Mouse (Mus musculus) CH12.LX (cell line): ENCODE data around the gene Egfl8. TPM values are rescaled to one million over a fixed set of nuclear protein-coding genes. Genes with fewer than 3 reads are reported as not detected.
A peak's percentile ranks its signal among the peaks of the same experiment; 100 is the strongest.

ENCODE experiments used
- DNase-seq: peaks from one replicate; pipeline ENCODE4 v3.0.0-alpha.2; 2013; ENCODE audit errors: extremely low read depth
- H3K27ac ChIP-seq: 2 replicates; pipeline ENCODE4 v1.5.1; 2012; ENCODE audit warnings: low read depth, mild to moderate bottlenecking, control low read depth, moderate library complexity; ENCODE audit not compliant: insufficient read depth
- H3K27me3 ChIP-seq: replicated peaks from 2 replicates; pipeline ENCODE3; 2012; ENCODE audit warnings: inconsistent platforms
- H3K36me3 ChIP-seq, 2 experiments: replicated peaks in 1 of 2; 2 replicates each; pipeline versions ENCODE3 to v1.6.1; 2012; ENCODE audit warnings: inconsistent platforms in 1 of 2, low read length in 1 of 2, mild to moderate bottlenecking in 1 of 2, mixed read lengths in 1 of 2, moderate library complexity in 1 of 2; ENCODE audit not compliant: control insufficient read depth in 1 of 2, insufficient read depth in 1 of 2
- H3K4me1 ChIP-seq, 2 experiments: 2 replicates each; pipeline ENCODE4 v1.6.1; 2012; ENCODE audit warnings: inconsistent platforms in 1 of 2, moderate library complexity in 1 of 2; ENCODE audit not compliant: insufficient read depth in 2 of 2, control insufficient read depth in 1 of 2
- H3K4me2 ChIP-seq: 2 replicates; pipeline ENCODE4 v1.6.1; 2012; ENCODE audit warnings: low read depth, mild to moderate bottlenecking, control low read depth; ENCODE audit not compliant: poor library complexity, insufficient read depth, severe bottlenecking
- H3K4me3 ChIP-seq, 3 experiments: fragments of 150-350 bp in 1 of 3; sonication (generic) in 1 of 3; replicated peaks in 1 of 3; 2 replicates each; pipeline versions ENCODE3 to v1.5.1; 2011 to 2012; ENCODE audit warnings: low read depth in 2 of 3, low read length in 2 of 3, mild to moderate bottlenecking in 2 of 3, moderate library complexity in 2 of 3, control low read depth in 1 of 3, improper control_type of control experiment in 1 of 3, inconsistent platforms in 1 of 3, mixed read lengths in 1 of 3; ENCODE audit not compliant: poor library complexity in 1 of 3
- H3K79me2 ChIP-seq: replicated peaks from 2 replicates; pipeline ENCODE4 v1.6.1; 2012; ENCODE audit warnings: mild to moderate bottlenecking, moderate library complexity; ENCODE audit not compliant: control insufficient read depth, poor library complexity, insufficient read depth, severe bottlenecking; ENCODE audit errors: extremely low read depth
- H3K9ac ChIP-seq: 2 replicates; pipeline ENCODE4 v1.6.1; 2012; ENCODE audit warnings: low read depth, mild to moderate bottlenecking, control low read depth, moderate library complexity; ENCODE audit not compliant: insufficient read depth
- H3K9me3 ChIP-seq: replicated peaks from 2 replicates; pipeline ENCODE3; 2012; ENCODE audit warnings: low read length, inconsistent platforms, mixed read lengths
- CHD1 ChIP-seq: IDR thresholded peaks from 2 replicates; pipeline ENCODE4 v1.6.1; 2012; ENCODE audit warnings: low read depth, low read length, improper control_type of control experiment, inconsistent platforms
- CHD2 ChIP-seq: IDR thresholded peaks from 2 replicates; pipeline ENCODE4 v1.6.1; 2011; ENCODE audit warnings: low read length, improper control_type of control experiment
- E2F4 ChIP-seq: IDR thresholded peaks from 2 replicates; pipeline ENCODE4 v1.6.1; 2011; ENCODE audit warnings: low read depth, low read length, improper control_type of control experiment; ENCODE audit not compliant: insufficient replicate concordance
- ELF1 ChIP-seq: IDR thresholded peaks from 2 replicates; pipeline ENCODE4 v1.6.1; 2014; ENCODE audit warnings: low read depth, mild to moderate bottlenecking, inconsistent platforms, low read length, improper control_type of control experiment
- EP300 ChIP-seq: IDR thresholded peaks from 2 replicates; pipeline ENCODE4 v1.6.1; 2011; ENCODE audit warnings: low read length, improper control_type of control experiment
- ETS1 ChIP-seq: conservative IDR thresholded peaks from 2 replicates; pipeline ENCODE4 v1.6.1; 2012; ENCODE audit warnings: low read depth, mild to moderate bottlenecking, inconsistent platforms, low read length, improper control_type of control experiment, moderate library complexity
- IRF4 ChIP-seq: IDR thresholded peaks from 2 replicates; pipeline ENCODE4 v1.6.1; 2014; ENCODE audit warnings: low read depth, mild to moderate bottlenecking, inconsistent platforms, low read length, improper control_type of control experiment
- JUND ChIP-seq: conservative IDR thresholded peaks from 2 replicates; pipeline ENCODE4 v1.6.1; 2011; ENCODE audit warnings: low read depth, low read length, improper control_type of control experiment
- KAT2A ChIP-seq: IDR thresholded peaks from 2 replicates; pipeline ENCODE4 v1.6.1; 2012; ENCODE audit warnings: low read length, improper control_type of control experiment, inconsistent platforms; ENCODE audit not compliant: insufficient replicate concordance
- MAX ChIP-seq: IDR thresholded peaks from 2 replicates; pipeline ENCODE4 v1.6.1; 2011; ENCODE audit warnings: low read length, improper control_type of control experiment
- MAZ ChIP-seq: IDR thresholded peaks from 2 replicates; pipeline ENCODE4 v1.6.1; 2012; ENCODE audit warnings: low read depth, mild to moderate bottlenecking, inconsistent platforms, low read length, improper control_type of control experiment, moderate library complexity
- MXI1 ChIP-seq: IDR thresholded peaks from 2 replicates; pipeline ENCODE4 v1.6.1; 2011; ENCODE audit warnings: mild to moderate bottlenecking, low read depth, low read length, improper control_type of control experiment
- MYC ChIP-seq: IDR thresholded peaks from 2 replicates; pipeline ENCODE4 v1.6.1; 2011; ENCODE audit warnings: low read depth, mild to moderate bottlenecking, improper control_type of control experiment, low read length
- NRF1 ChIP-seq: IDR thresholded peaks from 2 replicates; pipeline ENCODE4 v1.6.1; 2014; ENCODE audit warnings: low read depth, mild to moderate bottlenecking, inconsistent platforms, low read length, improper control_type of control experiment, moderate library complexity
- PAX5 ChIP-seq: IDR thresholded peaks from 2 replicates; pipeline ENCODE4 v1.6.1; 2012; ENCODE audit warnings: low read length, inconsistent platforms, mixed read lengths
- POLR2A ChIP-seq: IDR thresholded peaks from 2 replicates; pipeline ENCODE4 v1.6.1; 2011; ENCODE audit warnings: low read depth, mild to moderate bottlenecking, improper control_type of control experiment, low read length
- RCOR1 ChIP-seq: conservative IDR thresholded peaks from 2 replicates; pipeline ENCODE4 v1.6.1; 2012; ENCODE audit warnings: low read depth, mild to moderate bottlenecking, inconsistent platforms, low read length, improper control_type of control experiment
- SIN3A ChIP-seq: IDR thresholded peaks from 2 replicates; pipeline ENCODE4 v1.6.1; 2012; ENCODE audit warnings: low read length, improper control_type of control experiment, inconsistent platforms
- SMC3 ChIP-seq: IDR thresholded peaks from 2 replicates; pipeline ENCODE4 v1.6.1; 2011; ENCODE audit warnings: low read depth, low read length, improper control_type of control experiment
- TCF12 ChIP-seq: IDR thresholded peaks from 2 replicates; pipeline ENCODE4 v1.6.1; 2014; ENCODE audit warnings: low read depth, mild to moderate bottlenecking, inconsistent platforms, low read length, improper control_type of control experiment
- USF1 ChIP-seq: IDR thresholded peaks from 2 replicates; pipeline ENCODE4 v1.6.1; 2014; ENCODE audit warnings: low read depth, mild to moderate bottlenecking, inconsistent platforms, low read length, improper control_type of control experiment
- USF2 ChIP-seq: conservative IDR thresholded peaks from 2 replicates; pipeline ENCODE4 v1.6.1; 2011; ENCODE audit warnings: low read depth, low read length, improper control_type of control experiment
- ZC3H11A ChIP-seq: IDR thresholded peaks from 2 replicates; pipeline ENCODE4 v1.6.1; 2012; ENCODE audit warnings: low read depth, mild to moderate bottlenecking, inconsistent platforms, low read length, improper control_type of control experiment
- ZKSCAN1 ChIP-seq: IDR thresholded peaks from 2 replicates; pipeline ENCODE4 v1.6.1; 2012; ENCODE audit warnings: low read depth, inconsistent platforms, low read length, improper control_type of control experiment, borderline replicate concordance
- ZMIZ1 ChIP-seq: IDR thresholded peaks from 2 replicates; pipeline ENCODE4 v1.6.1; 2012; ENCODE audit warnings: low read depth, mild to moderate bottlenecking, inconsistent platforms, low read length, improper control_type of control experiment
- dilution Hi-C: fragments of 300-500 bp; cut with MboI; formaldehyde crosslinking; loops from 2 replicates; pipeline ENCODE4 v1.14.3; 2020; ENCODE audit warnings: low sequenced_read_pairs; ENCODE audit not compliant: extremely low pct_unique_long_range_greater_than_20kb, extremely low pct_ligation_motif_present
- in situ Hi-C: fragments of 300-500 bp; cut with MboI; formaldehyde crosslinking; loops from 3 replicates; pipeline ENCODE4 v1.14.3; 2019; ENCODE audit warnings: low sequenced_read_pairs, low pct_ligation_motif_present, low pct_unique_long_range_greater_than_20kb, mixed read lengths
- polyA plus RNA-seq: library from polyadenylated mRNA; unstranded; fragments of >175 nt; gene quantifications from 2 replicates; pipeline ENCODE4 v1.2.1, GENCODE M21; 2012; ENCODE audit warnings: low read depth; ENCODE audit not compliant: insufficient read length
- total RNA-seq, 2 experiments: library from RNA; depleted of rRNA; stranded (reverse); fragments of 300-350 nt in 1 of 2; fragments of >200 nt in 1 of 2; gene quantifications; 2 replicates each; pipeline ENCODE4 v1.2.3; 2012 to 2014

The Egfl8 gene
- total and polyA plus RNA-seq, 3 experiments: not detected

- TF ChIP-seq ZC3H11A (no peak), MYC (no peak), KAT2A (no peak), MAX (no peak), POLR2A (peak; percentile 83)
Measured at GRCm38 (mm10) chr17:34587423-34587811, 28.4 kb downstream of the Egfl8 start (continued).

- peak; percentile 83 for DNase-seq
- Histone ChIP-seq H3K27me3 (peaks cover 4% of the 10 kb centered on the region), H3K4me3 (peak overlapping the region; percentile 62 to 82 (median 74))
Measured at GRCm38 (mm10) chr17:34586796-34587422, 28.9 kb downstream of the Egfl8 start.

GRCm38 (mm10) chr17:34585877-34586771 lies 29.6 kb downstream of the Egfl8 start:
- Histone ChIP-seq H3K9ac (no peak overlapping the region), H3K9me3 (no peaks in the 10 kb centered on the region), H3K4me3 (peak overlapping the region in 1 of 3 experiments; percentile 82), H3K4me2 (peak overlapping the region; percentile 77; the same call in 1 of the 2 replicates), H3K36me3 (no peaks in the 10 kb centered on the region), H3K27me3 (peaks cover 4% of the 10 kb centered on the region), H3K27ac (no peak overlapping the region), H3K79me2 (no peaks in the 10 kb centered on the region; the same call in 1 of the 2 replicates), H3K4me1 (peaks cover 3 to 25% of the 10 kb centered on the region in 2 experiments; a peak in 2 of 4 replicates)
- no peak for TF ChIP-seq IRF4
- TF ChIP-seq E2F4: no peak
- no peak for TF ChIP-seq ZKSCAN1
- TF ChIP-seq ZC3H11A: no peak
- TF ChIP-seq NRF1: no peak
- no peak for TF ChIP-seq TCF12
- TF ChIP-seq JUND: no peak
- TF ChIP-seq USF2: no peak
- TF ChIP-seq EP300: no peak
- TF ChIP-seq SIN3A: no peak
- no peak for TF ChIP-seq RCOR1
- TF ChIP-seq POLR2A: no peak
- no peak for TF ChIP-seq CHD2
- TF ChIP-seq USF1: no peak
- TF ChIP-seq PAX5: no peak
- no peak for TF ChIP-seq CHD1
- TF ChIP-seq MAZ: no peak
- no peak for TF ChIP-seq ELF1
- in situ Hi-C loops: no loop called here
- no peak for DNase-seq
- dilution Hi-C loops: no loop called here

More at GRCm38 (mm10) chr17:34586796-34587422, 28.9 kb downstream of the Egfl8 start:
- in situ Hi-C loops: no loop called here
- no peaks in the 10 kb centered on the region; the same call in 1 of the 2 replicates for H3K79me2 ChIP-seq
- H3K9me3 ChIP-seq: no peaks in the 10 kb centered on the region
- dilution Hi-C loops: no loop called here
- H3K4me2 ChIP-seq: peak overlapping the region; percentile 77
- peak; percentile 26; the same call in 1 of the 2 replicates for TF ChIP-seq SIN3A
- TF ChIP-seq SMC3: no peak
- peak; percentile 3; the same call in 1 of the 2 replicates for TF ChIP-seq USF1
- no peak for TF ChIP-seq RCOR1
- TF ChIP-seq CHD1: no peak
- 0 out of 2 replicates have a peak, but pooled peaks have one; percentile 24 for TF ChIP-seq MAX
- TF ChIP-seq MXI1: peak; percentile 74
- TF ChIP-seq MAZ: no peak
- no peak for TF ChIP-seq ETS1
- TF ChIP-seq ZMIZ1: peak; percentile 7; the same call in 1 of the 2 replicates
- TF ChIP-seq TCF12: no peak
- H3K4me1 ChIP-seq: peaks cover 3 to 28% of the 10 kb centered on the region in 2 experiments; a peak in 2 of 4 replicates
- no peaks in the 10 kb centered on the region for H3K36me3 ChIP-seq
- no peak overlapping the region for H3K27ac ChIP-seq
- peak overlapping the region; percentile 63 for H3K9ac ChIP-seq
